Mouse (Mus musculus) liver, postnatal 0 days (tissue): Measurements from ENCODE around the gene Mrps12.
"Not testable (repeated sequence)": the region's sequence is repeated elsewhere in the genome, so short reads cannot be mapped to it uniquely, and the experiment has no call there.

Experiments
- CTCF ChIP-seq: sonication (generic); IDR thresholded peaks from 2 replicates; pipeline ENCODE4 v1.5.1; 2016; ENCODE audit warnings: antibody characterized with exemption, low read depth
- EP300 ChIP-seq: IDR thresholded peaks from 2 replicates; pipeline ENCODE4 v1.6.1; 2016; ENCODE audit warnings: antibody characterized with exemption, low read depth, mild to moderate bottlenecking

GRCm38 (mm10) chr7:28701306-28701705 is 40.3 kb downstream of the Mrps12 start:
- TF ChIP-seq CTCF, EP300: not testable (repeated sequence)
